Mouse (Mus musculus) heart, embryonic 12.5 days (tissue): Measurements from ENCODE around the gene Enpp7. TPM values are rescaled to one million over a fixed set of nuclear protein-coding genes. Genes with fewer than 3 reads are reported as not detected.

Source experiments
- ATAC-seq: fragments of 200-750 bp; cut with Nextera tagmentation; 2 replicates; pipeline ENCODE4 v1.8.0; 2017; ENCODE audit warnings: moderate TSS enrichment, moderate library complexity; ENCODE audit not compliant: insufficient number of reproducible peaks, low FRiP score
- H3K27ac ChIP-seq: fragments of 300-500 bp; sonication (generic); 2 replicates; pipeline ENCODE4 v1.5.1; 2016; ENCODE audit warnings: mild to moderate bottlenecking, moderate library complexity; ENCODE audit not compliant: poor library complexity, severe bottlenecking
- H3K27me3 ChIP-seq: fragments of 300-500 bp; sonication (generic); replicated peaks from 2 replicates; pipeline ENCODE4 v1.6.1; 2016; ENCODE audit warnings: mild to moderate bottlenecking, moderate library complexity
- H3K36me3 ChIP-seq: fragments of 300-500 bp; sonication (generic); 2 replicates; pipeline ENCODE4 v1.6.1; 2016; ENCODE audit warnings: mild to moderate bottlenecking, moderate library complexity
- H3K4me1 ChIP-seq: fragments of 300-500 bp; sonication (generic); replicated peaks from 2 replicates; pipeline ENCODE4 v1.6.1; 2016; ENCODE audit warnings: mild to moderate bottlenecking
- H3K4me2 ChIP-seq: fragments of 300-500 bp; sonication (generic); 2 replicates; pipeline ENCODE4 v1.6.1; 2016; ENCODE audit warnings: mild to moderate bottlenecking, moderate library complexity
- H3K4me3 ChIP-seq: fragments of 300-500 bp; sonication (generic); 2 replicates; pipeline ENCODE4 v1.5.1; 2016; ENCODE audit warnings: mild to moderate bottlenecking
- H3K9ac ChIP-seq: fragments of 300-500 bp; sonication (generic); 2 replicates; pipeline ENCODE4 v1.6.1; 2016; ENCODE audit warnings: mild to moderate bottlenecking, moderate library complexity
- H3K9me3 ChIP-seq: fragments of 300-500 bp; sonication (generic); replicated peaks from 2 replicates; pipeline ENCODE4 v1.6.1; 2016; ENCODE audit warnings: mild to moderate bottlenecking, moderate library complexity
- WGBS: fragments of 180-500 bp; shearing (Covaris S2); methylation state at CpG from one replicate; pipeline ENCODE4 v1.1.7; 2016; 5-methylcytosine and 5-hydroxymethylcytosine counted together
- polyA plus RNA-seq: library from polyadenylated mRNA; unstranded; fragments of >200 nt; fragmentation: Nextera tagmentation; extraction: Ambion mirVana; gene quantifications from 2 replicates; pipeline ENCODE4 v1.2.1, GENCODE M21; 2016

Gene Enpp7
- polyA plus RNA-seq, 1 experiment from 2014 or later = not detected

- 9% methylated on average over 30 of the region's 30 CpGs for WGBS
- H3K36me3 ChIP-seq = no peaks in the 10 kb centered on the region
- H3K4me1 ChIP-seq = peaks cover 16% of the 10 kb centered on the region
- peak overlapping the region; percentile 64 for H3K4me2 ChIP-seq
- H3K9me3 ChIP-seq = 0 out of 2 replicates have a peak, but pooled peaks cover 5% of the 10 kb centered on the region
- peak overlapping the region; percentile 27 for H3K4me3 ChIP-seq
- no peak overlapping the region for H3K9ac ChIP-seq
- H3K27ac ChIP-seq = no peak overlapping the region
- H3K27me3 ChIP-seq = peaks cover 75% of the 10 kb centered on the region
- no peak; the same call in 1 of the 2 replicates for ATAC-seq
Observed at GRCm38 (mm10) chr11:118998540-118999265, 10.7 kb downstream of the Enpp7 start.

GRCm38 (mm10) chr11:118999361-118999804 lies 11.4 kb downstream of the Enpp7 start:
- peak overlapping the region; percentile 10; the same call in 1 of the 2 replicates for H3K4me2 ChIP-seq

GRCm38 (mm10) chr11:119000877-119001276 lies 12.9 kb downstream of the Enpp7 start:
- Histone ChIP-seq H3K4me2 (no peak overlapping the region), H3K4me1 (peaks cover 9% of the 10 kb centered on the region; the same call in 1 of the 2 replicates), H3K4me3 (no peak overlapping the region), H3K36me3 (no peaks in the 10 kb centered on the region), H3K9me3 (0 out of 2 replicates have a peak, but pooled peaks cover 5% of the 10 kb centered on the region), H3K9ac (no peak overlapping the region), H3K27me3 (peaks cover 81% of the 10 kb centered on the region), H3K27ac (no peak overlapping the region)
- WGBS = 61% methylated on average over 2 of the region's 2 CpGs
- no peak for ATAC-seq

More at GRCm38 (mm10) chr11:118999361-118999804, 11.4 kb downstream of the Enpp7 start:
- H3K36me3 ChIP-seq = no peaks in the 10 kb centered on the region
- 9% methylated on average over 26 of the region's 26 CpGs for WGBS
- H3K9ac ChIP-seq = no peak overlapping the region
- no peak for ATAC-seq
- H3K27ac ChIP-seq = no peak overlapping the region
- 0 out of 2 replicates have a peak, but pooled peaks cover 5% of the 10 kb centered on the region for H3K9me3 ChIP-seq
- H3K4me3 ChIP-seq = no peak overlapping the region
- H3K4me1 ChIP-seq = peaks cover 16% of the 10 kb centered on the region
- peaks cover 80% of the 10 kb centered on the region for H3K27me3 ChIP-seq

GRCm38 (mm10) chr11:119001493-119002128 lies 13.6 kb downstream of the Enpp7 start:
- Histone ChIP-seq H3K27ac (no peak overlapping the region), H3K4me3 (no peak overlapping the region), H3K9me3 (0 out of 2 replicates have a peak, but pooled peaks cover 5% of the 10 kb centered on the region), H3K4me1 (peaks cover 9% of the 10 kb centered on the region; the same call in 1 of the 2 replicates), H3K27me3 (peaks cover 77% of the 10 kb centered on the region), H3K36me3 (no peaks in the 10 kb centered on the region), H3K4me2 (no peak overlapping the region), H3K9ac (no peak overlapping the region)
- 62% methylated on average over 4 of the region's 4 CpGs for WGBS
- ATAC-seq = no peak

- peaks cover 43% of the 10 kb centered on the region for H3K27me3 ChIP-seq
- H3K4me2 ChIP-seq = no peak overlapping the region
- no peak overlapping the region for H3K27ac ChIP-seq
- ATAC-seq = no peak
- H3K36me3 ChIP-seq = no peaks in the 10 kb centered on the region
- H3K4me3 ChIP-seq = no peak overlapping the region
- no peak overlapping the region for H3K9ac ChIP-seq
- peaks cover 4% of the 10 kb centered on the region; the same call in 1 of the 2 replicates for H3K9me3 ChIP-seq
- H3K4me1 ChIP-seq = peaks cover 5% of the 10 kb centered on the region; the same call in 1 of the 2 replicates
- WGBS = 79% methylated on average over 10 of the region's 10 CpGs
Observed at GRCm38 (mm10) chr11:119005547-119006275, 17.7 kb downstream of the Enpp7 start.

- Histone ChIP-seq H3K9me3 (no peaks in the 10 kb centered on the region; the same call in 1 of the 2 replicates), H3K27ac (no peak overlapping the region), H3K4me1 (peaks cover 5% of the 10 kb centered on the region; the same call in 1 of the 2 replicates), H3K9ac (no peak overlapping the region), H3K4me3 (no peak overlapping the region), H3K4me2 (no peak overlapping the region), H3K36me3 (no peaks in the 10 kb centered on the region), H3K27me3 (peaks cover 35% of the 10 kb centered on the region)
- ATAC-seq = no peak
- 70% methylated on average over 3 of the region's 3 CpGs for WGBS
Observed at GRCm38 (mm10) chr11:119006462-119006861, 18.5 kb downstream of the Enpp7 start.

- H3K27ac ChIP-seq = no peak overlapping the region
- 16% methylated on average over 21 of the region's 21 CpGs for WGBS
Observed at GRCm38 (mm10) chr11:119007461-119008456, 19.8 kb downstream of the Enpp7 start.

GRCm38 (mm10) chr11:119014455-119014854 lies 26.5 kb downstream of the Enpp7 start:
- peaks cover 7% of the 10 kb centered on the region; the same call in 1 of the 2 replicates for H3K27me3 ChIP-seq
- no peak overlapping the region for H3K4me2 ChIP-seq
- no peaks in the 10 kb centered on the region for H3K9me3 ChIP-seq
- no peak for ATAC-seq
- no peak overlapping the region for H3K9ac ChIP-seq
- WGBS = 68% methylated on average over 7 of the region's 7 CpGs
- H3K36me3 ChIP-seq = no peaks in the 10 kb centered on the region
- H3K27ac ChIP-seq = no peak overlapping the region
- no peaks in the 10 kb centered on the region for H3K4me1 ChIP-seq
- no peak overlapping the region for H3K4me3 ChIP-seq

More at GRCm38 (mm10) chr11:119007461-119008456, 19.8 kb downstream of the Enpp7 start:
- Histone ChIP-seq H3K4me3 (peak overlapping the region; percentile 41), H3K27me3 (peaks cover 29% of the 10 kb centered on the region), H3K4me1 (peaks cover 5% of the 10 kb centered on the region; the same call in 1 of the 2 replicates), H3K9ac (peak overlapping the region; percentile 60; the same call in 1 of the 2 replicates), H3K9me3 (no peaks in the 10 kb centered on the region; the same call in 1 of the 2 replicates), H3K36me3 (no peaks in the 10 kb centered on the region), H3K4me2 (peak overlapping the region; percentile 67)
- 0 out of 2 replicates have a peak, but pooled peaks have one; percentile 42 for ATAC-seq

- 82% methylated on average over 7 of the region's 7 CpGs for WGBS
- Histone ChIP-seq H3K4me2 (no peak overlapping the region), H3K27me3 (peaks cover 34% of the 10 kb centered on the region), H3K9ac (no peak overlapping the region), H3K27ac (no peak overlapping the region), H3K4me1 (peaks cover 6% of the 10 kb centered on the region), H3K36me3 (no peaks in the 10 kb centered on the region), H3K4me3 (no peak overlapping the region), H3K9me3 (no peaks in the 10 kb centered on the region)
- no peak for ATAC-seq
Observed at GRCm38 (mm10) chr11:119017506-119017905, 29.5 kb downstream of the Enpp7 start.

- Histone ChIP-seq H3K27ac (no peak overlapping the region), H3K9ac (no peak overlapping the region), H3K4me3 (no peak overlapping the region), H3K27me3 (peaks cover 33% of the 10 kb centered on the region), H3K36me3 (no peaks in the 10 kb centered on the region), H3K4me2 (no peak overlapping the region), H3K4me1 (peaks cover 32% of the 10 kb centered on the region), H3K9me3 (no peaks in the 10 kb centered on the region)
- no peak for ATAC-seq
- WGBS = 76% methylated on average over 7 of the region's 7 CpGs
Observed at GRCm38 (mm10) chr11:119021180-119021579, 33.2 kb downstream of the Enpp7 start.
